Mouse (Mus musculus) cerebellum, adult 11-12 months (tissue): ENCODE measurements at regions not wholly inside any gene's neighbourhood (a gene's known extent, or its start where the extent isn't known, plus 50 kb on each side); places are given as distances from the start of the nearest gene placed in this dataset.

Experiments used
- DNase-seq: peaks from one replicate; pipeline ENCODE4 v3.0.0; 2022

- DNase-seq: no peak
These were observed 593.1 kb downstream of the Ttll7 start for GRCm38 (mm10) chr3:147445066-147445844.

- no peak for DNase-seq
These were observed 593.7 kb downstream of the Ttll7 start for GRCm38 (mm10) chr3:147445884-147446283.

GRCm38 (mm10) chr3:147452176-147452575, 600.0 kb downstream of the Ttll7 start:
- no peak for DNase-seq

GRCm38 (mm10) chr3:147455383-147455782, 603.2 kb downstream of the Ttll7 start:
- no peak for DNase-seq

GRCm38 (mm10) chr3:147456294-147456693, 604.1 kb downstream of the Ttll7 start:
- no peak for DNase-seq

GRCm38 (mm10) chr3:147458115-147458514, 605.9 kb downstream of the Ttll7 start:
- DNase-seq: no peak

GRCm38 (mm10) chr3:147479890-147480289, 627.7 kb downstream of the Ttll7 start:
- no peak for DNase-seq
